Mouse (Mus musculus) G1E-ER4 (cell line): Measurements from ENCODE around the gene Stt3a. TPM values are rescaled to one million over a fixed set of nuclear protein-coding genes. Genes with fewer than 3 reads are reported as not detected.

ENCODE experiments used
- GATA1 ChIP-seq: IDR thresholded peaks from one replicate; pipeline ENCODE4 v1.8.0; 2012; ENCODE audit warnings: low read length, inconsistent platforms
- polyA plus RNA-seq: library from polyadenylated mRNA; stranded (reverse); fragments of >175 nt; gene quantifications from 2 replicates; pipeline ENCODE4 v1.2.3, GENCODE M21; 2012

Stt3a gene
- polyA plus RNA-seq, 1 experiment: 2.9 TPM

GRCm38 (mm10) chr9:36768156-36769047 lies 923 bp upstream of the Stt3a start:
- TF ChIP-seq GATA1: no peak

GRCm38 (mm10) chr9:36764378-36764777 lies 3.1 kb downstream of the Stt3a start:
- TF ChIP-seq GATA1: no peak

- TF ChIP-seq GATA1: no peak
Measured at GRCm38 (mm10) chr9:36727034-36727755, 40.3 kb downstream of the Stt3a start, which contains the start of gene Chek1. TSS of gene Chek1 (minus strand) at chr9:36727065.

GRCm38 (mm10) chr9:36726131-36727033 lies 41.1 kb downstream of the Stt3a start:
- no peak for TF ChIP-seq GATA1

GRCm38 (mm10) chr9:36716624-36717023 lies 50.9 kb downstream of the Stt3a start:
- TF ChIP-seq GATA1: no peak

GRCm38 (mm10) chr9:36707304-36707703 lies 60.2 kb downstream of the Stt3a start:
- no peak for TF ChIP-seq GATA1

- no peak for TF ChIP-seq GATA1
Measured at GRCm38 (mm10) chr9:36705923-36706322, 61.6 kb downstream of the Stt3a start.

GRCm38 (mm10) chr9:36694276-36694675 lies 73.2 kb downstream of the Stt3a start:
- TF ChIP-seq GATA1: no peak

- TF ChIP-seq GATA1: no peak
Measured at GRCm38 (mm10) chr9:36692920-36693319, 74.6 kb downstream of the Stt3a start, which contains the start of gene Acrv1. TSS of gene Acrv1 (plus strand) at chr9:36693220.

GRCm38 (mm10) chr9:36687329-36687728 lies 80.2 kb downstream of the Stt3a start:
- TF ChIP-seq GATA1: no peak

GRCm38 (mm10) chr9:36681424-36681823 lies 86.1 kb downstream of the Stt3a start:
- TF ChIP-seq GATA1: no peak

Other genes with a start within 250 kb of the Stt3a start
- not detected in 2 replicates for gene Gm5615, start 225.7 kb downstream of the Stt3a start, polyA plus RNA-seq
- not detected in 2 replicates for gene Gm17689, start 185.0 kb downstream of the Stt3a start, polyA plus RNA-seq
- not detected in 2 replicates for gene A630095E13Rik, start 124.3 kb downstream of the Stt3a start, polyA plus RNA-seq
- gene Acrv1, start 74.5 kb downstream of the Stt3a start, polyA plus RNA-seq: not detected in 2 replicates
- gene Chek1, start 40.6 kb downstream of the Stt3a start, polyA plus RNA-seq: 0.97 and 1.3 TPM in 2 replicates
- 37.3 and 56.4 TPM in 2 replicates for gene Ei24, start 29.7 kb upstream of the Stt3a start, polyA plus RNA-seq
- not detected in 2 replicates for gene Fez1, start 54.2 kb upstream of the Stt3a start, polyA plus RNA-seq